Mouse (Mus musculus) ES-E14 (cell line): Measurements from ENCODE around the gene Epha1. TPM values are rescaled to one million over a fixed set of nuclear protein-coding genes. Genes with fewer than 3 reads are reported as not detected.

ENCODE experiments used
- DNase-seq: peaks from one replicate; pipeline ENCODE4 v3.0.0-alpha.2; 2013; ENCODE audit warnings: low read depth, low spot score
- H3K27ac ChIP-seq: 2 replicates; pipeline ENCODE4 v1.5.1; 2012; ENCODE audit warnings: low read depth, mild to moderate bottlenecking, low read length, moderate library complexity, mixed read lengths; ENCODE audit not compliant: poor library complexity, insufficient read depth, severe bottlenecking
- H3K36me3 ChIP-seq: 2 replicates; pipeline ENCODE4 v1.6.1; 2012; ENCODE audit warnings: mild to moderate bottlenecking, low read length, moderate library complexity, mixed read lengths; ENCODE audit not compliant: control insufficient read depth, poor library complexity, insufficient read depth, severe bottlenecking
- H3K4me1 ChIP-seq, 2 experiments: fragments of 150-350 bp in 1 of 2; sonication (generic) in 1 of 2; 2 replicates each; pipeline ENCODE4 v1.6.1; 2012; ENCODE audit warnings: low read length in 2 of 2, mild to moderate bottlenecking in 1 of 2, mixed read lengths in 1 of 2; ENCODE audit not compliant: control insufficient read depth in 2 of 2, insufficient read depth in 2 of 2, poor library complexity in 1 of 2
- H3K4me3 ChIP-seq, 2 experiments: fragments of 150-350 bp in 1 of 2; sonication (generic) in 1 of 2; 2 replicates each; pipeline ENCODE4 v1.5.1; 2012; ENCODE audit warnings: low read length in 2 of 2, low read depth in 1 of 2, mild to moderate bottlenecking in 1 of 2, mixed read lengths in 1 of 2; ENCODE audit not compliant: insufficient read depth in 1 of 2, poor library complexity in 1 of 2, severe bottlenecking in 1 of 2
- H3K9ac ChIP-seq: 2 replicates; pipeline ENCODE4 v1.6.1; 2012; ENCODE audit warnings: low read depth, mild to moderate bottlenecking, low read length, mixed read lengths; ENCODE audit not compliant: poor library complexity, insufficient read depth, severe bottlenecking
- H3K9me3 ChIP-seq: fragments of 150-350 bp; sonication (generic); 2 replicates; pipeline ENCODE4 v1.6.1; 2012; ENCODE audit warnings: low read depth, mild to moderate bottlenecking, low read length; ENCODE audit not compliant: control insufficient read depth, insufficient read depth
- CHD2 ChIP-seq: IDR thresholded peaks from 2 replicates; pipeline ENCODE4 v1.6.1; 2014; ENCODE audit warnings: mild to moderate bottlenecking, low read depth, low read length, inconsistent platforms
- HCFC1 ChIP-seq: IDR thresholded peaks from 2 replicates; pipeline ENCODE4 v1.6.1; 2012; ENCODE audit warnings: low read length, inconsistent platforms, borderline replicate concordance; ENCODE audit not compliant: insufficient read depth
- MAFK ChIP-seq: IDR thresholded peaks from 2 replicates; pipeline ENCODE4 v1.6.1; 2014; ENCODE audit warnings: mild to moderate bottlenecking, low read depth, low read length, inconsistent platforms; ENCODE audit not compliant: insufficient read depth
- ZC3H11A ChIP-seq: IDR thresholded peaks from 2 replicates; pipeline ENCODE4 v1.6.1; 2012; ENCODE audit warnings: low read depth, mild to moderate bottlenecking, inconsistent platforms, low read length, borderline replicate concordance
- ZNF384 ChIP-seq: IDR thresholded peaks from 2 replicates; pipeline ENCODE4 v1.6.1; 2012; ENCODE audit warnings: low read depth, low read length, inconsistent platforms
- in situ Hi-C, 2 experiments: fragments of 600-800 bp; cut with MboI; formaldehyde crosslinking; loops; one replicate each; pipeline ENCODE4 v1.15.1; 2025; ENCODE audit warnings: low sequenced_read_pairs in 2 of 2, inconsistent platforms in 1 of 2; ENCODE audit not compliant: unreplicated experiment in 2 of 2
- total RNA-seq: library from RNA; depleted of rRNA; stranded (reverse); fragments of 300-350 nt; gene quantifications from 2 replicates; pipeline ENCODE4 v1.2.3, GENCODE M21; 2012

Epha1 gene
- total RNA-seq, 1 experiment, result 24.1 TPM

DNA sequence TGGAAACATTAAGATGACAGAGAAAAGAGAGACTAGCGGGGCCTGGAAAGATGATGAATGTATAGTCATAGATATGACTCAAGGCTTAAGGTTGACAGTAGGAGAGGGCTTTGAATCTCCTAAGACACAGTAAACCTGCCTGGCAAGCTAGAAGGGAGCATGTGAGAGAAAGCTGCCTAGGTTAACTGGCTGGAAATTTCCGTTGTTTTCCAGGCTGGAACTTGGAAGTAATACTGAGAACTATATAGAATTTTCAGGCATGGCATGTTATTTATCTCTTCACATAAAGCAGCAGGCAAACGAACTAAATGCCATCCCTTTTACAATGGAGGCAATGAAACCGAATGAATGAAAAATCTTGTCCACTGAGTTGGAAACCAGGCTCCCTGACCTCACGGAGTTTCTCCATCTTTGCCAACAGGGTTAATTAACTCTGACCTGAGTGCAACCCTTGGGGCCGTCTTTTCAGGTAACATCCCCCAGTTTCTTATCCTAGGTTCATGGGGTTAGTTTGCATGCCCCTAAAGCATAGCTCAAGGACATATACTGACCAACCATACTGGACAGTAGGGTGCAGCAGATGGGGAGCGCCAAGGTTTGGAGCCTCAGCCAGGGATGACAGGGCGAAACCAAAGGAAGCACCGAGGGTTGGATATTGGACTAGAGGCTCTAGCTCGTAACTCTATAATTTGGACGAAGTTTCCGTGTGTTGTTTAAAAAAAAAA, 24.6 kb downstream of the Epha1 start:
- in situ Hi-C loops, result no loop called here
- no peak overlapping the region for H3K27ac ChIP-seq
- no peak overlapping the region for H3K9ac ChIP-seq
- peaks cover 1% of the 10 kb centered on the region; the same call in 1 of the 2 replicates for H3K36me3 ChIP-seq
- TF ChIP-seq MAFK (no peak), HCFC1 (no peak), ZNF384 (no peak), ZC3H11A (no peak), CHD2 (no peak)
- no peaks in the 10 kb centered on the region for H3K9me3 ChIP-seq
- H3K4me3 ChIP-seq, result peak overlapping the region in 1 of 2 experiments; percentile 80; a peak in 2 of 4 replicates
- peaks cover 0 to 10% of the 10 kb centered on the region in 2 experiments; a peak in 1 of 4 replicates for H3K4me1 ChIP-seq
- no peak for DNase-seq

GRCm38 (mm10) chr6:42344255-42344654, 28.8 kb downstream of the Epha1 start:
- in situ Hi-C loops, result no loop called here
- Histone ChIP-seq H3K9me3 (no peaks in the 10 kb centered on the region), H3K4me1 (peaks cover 0 to 2% of the 10 kb centered on the region in 2 experiments; a peak in 1 of 4 replicates), H3K9ac (no peak overlapping the region), H3K4me3 (no peak overlapping the region), H3K36me3 (no peaks in the 10 kb centered on the region), H3K27ac (no peak overlapping the region)
- no peak for TF ChIP-seq MAFK
- TF ChIP-seq ZC3H11A, result no peak
- no peak for TF ChIP-seq CHD2
- TF ChIP-seq ZNF384, result no peak
- no peak for TF ChIP-seq HCFC1
- no peak for DNase-seq

- Histone ChIP-seq H3K36me3 (no peaks in the 10 kb centered on the region), H3K27ac (no peak overlapping the region), H3K4me1 (peaks cover 0 to 2% of the 10 kb centered on the region in 2 experiments; a peak in 1 of 4 replicates), H3K9me3 (no peaks in the 10 kb centered on the region), H3K4me3 (no peak overlapping the region), H3K9ac (no peak overlapping the region)
- DNase-seq, result no peak
- no peak for TF ChIP-seq HCFC1
- TF ChIP-seq ZC3H11A, result no peak
- TF ChIP-seq ZNF384, result no peak
- no peak for TF ChIP-seq CHD2
- TF ChIP-seq MAFK, result no peak
- in situ Hi-C loops, result no loop called here
Measured at GRCm38 (mm10) chr6:42343361-42344120, 29.5 kb downstream of the Epha1 start.

- no peak for DNase-seq
- in situ Hi-C loops, result no loop called here
- no peaks in the 10 kb centered on the region for H3K36me3 ChIP-seq
- H3K9ac ChIP-seq, result no peak overlapping the region
- TF ChIP-seq ZC3H11A, result no peak
- TF ChIP-seq ZNF384, result no peak
- no peak for TF ChIP-seq CHD2
- TF ChIP-seq MAFK, result no peak
- no peak for TF ChIP-seq HCFC1
- no peak overlapping the region for H3K27ac ChIP-seq
- H3K4me1 ChIP-seq, result peaks cover 0 to 2% of the 10 kb centered on the region in 2 experiments; a peak in 1 of 4 replicates
- H3K9me3 ChIP-seq, result no peaks in the 10 kb centered on the region
- no peak overlapping the region for H3K4me3 ChIP-seq
Measured at GRCm38 (mm10) chr6:42342171-42342570, 30.9 kb downstream of the Epha1 start.
